Mouse (Mus musculus) neural tube, embryonic 13.5 days (tissue): Measurements from ENCODE around the gene Pxdn. TPM values are rescaled to one million over a fixed set of nuclear protein-coding genes. Genes with fewer than 3 reads are reported as not detected.

Source experiments
- ATAC-seq: fragments of 200-750 bp; cut with Nextera tagmentation; 2 replicates; pipeline ENCODE4 v1.8.0; 2017; ENCODE audit warnings: low read depth, mild to moderate bottlenecking, moderate TSS enrichment, moderate library complexity
- H3K27ac ChIP-seq: fragments of 300-500 bp; sonication (generic); replicated peaks from 2 replicates; pipeline ENCODE4 v1.5.1; 2015; ENCODE audit warnings: moderate library complexity, mild to moderate bottlenecking, inconsistent platforms
- H3K27me3 ChIP-seq: fragments of 300-500 bp; sonication (generic); 2 replicates; pipeline ENCODE4 v1.6.1; 2015; ENCODE audit warnings: mild to moderate bottlenecking, inconsistent platforms
- H3K36me3 ChIP-seq: fragments of 300-500 bp; sonication (generic); 2 replicates; pipeline ENCODE4 v1.6.1; 2015; ENCODE audit warnings: mild to moderate bottlenecking, inconsistent platforms
- H3K4me1 ChIP-seq: fragments of 300-500 bp; sonication (generic); replicated peaks from 2 replicates; pipeline ENCODE4 v1.6.1; 2015; ENCODE audit warnings: inconsistent platforms
- H3K4me2 ChIP-seq: fragments of 300-500 bp; sonication (generic); 2 replicates; pipeline ENCODE4 v1.6.1; 2015; ENCODE audit warnings: inconsistent platforms, mild to moderate bottlenecking, moderate library complexity
- H3K4me3 ChIP-seq: fragments of 300-500 bp; sonication (generic); 2 replicates; pipeline ENCODE4 v1.5.1; 2015; ENCODE audit warnings: mild to moderate bottlenecking, inconsistent platforms
- H3K9ac ChIP-seq: fragments of 300-500 bp; sonication (generic); 2 replicates; pipeline ENCODE4 v1.6.1; 2015; ENCODE audit warnings: moderate library complexity, mild to moderate bottlenecking, inconsistent platforms
- H3K9me3 ChIP-seq: fragments of 300-500 bp; sonication (generic); 2 replicates; pipeline ENCODE4 v1.6.1; 2016; ENCODE audit warnings: inconsistent platforms
- WGBS: fragments of 180-500 bp; shearing (Covaris S2); methylation state at CpG from one replicate; pipeline ENCODE4 v1.1.7; 2015; 5-methylcytosine and 5-hydroxymethylcytosine counted together
- polyA plus RNA-seq: library from polyadenylated mRNA; unstranded; fragments of >200 nt; fragmentation: Nextera tagmentation; extraction: Ambion mirVana; gene quantifications from 2 replicates; pipeline ENCODE4 v1.2.1, GENCODE M21; 2015

The Pxdn gene
- polyA plus RNA-seq, 1 experiment from 2014 or later: 48.8 TPM

DNA sequence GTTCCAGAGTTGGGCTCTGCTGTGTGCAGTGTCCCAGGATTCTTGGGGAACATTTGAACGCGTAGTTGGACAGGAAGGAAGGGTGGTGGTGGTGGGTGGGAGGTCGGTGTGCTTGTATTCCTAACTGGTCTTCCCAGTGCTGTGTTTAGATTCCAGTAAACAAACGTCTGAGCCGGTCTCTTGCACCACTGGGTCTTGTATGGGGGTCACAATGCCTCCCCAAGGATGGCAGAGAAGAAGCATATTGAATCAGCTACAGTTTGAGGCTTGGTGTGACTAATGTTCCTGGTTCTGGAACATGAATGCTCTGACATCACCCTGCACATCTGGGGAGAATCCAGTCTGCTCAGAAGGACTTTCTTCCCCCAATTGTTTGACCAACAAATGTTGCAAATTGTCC, 93.2 kb downstream of the Pxdn start:
- WGBS: 89% methylated on average over 5 of the region's 5 CpGs
- ATAC-seq: no peak
- no peak overlapping the region for H3K4me2 ChIP-seq

DNA sequence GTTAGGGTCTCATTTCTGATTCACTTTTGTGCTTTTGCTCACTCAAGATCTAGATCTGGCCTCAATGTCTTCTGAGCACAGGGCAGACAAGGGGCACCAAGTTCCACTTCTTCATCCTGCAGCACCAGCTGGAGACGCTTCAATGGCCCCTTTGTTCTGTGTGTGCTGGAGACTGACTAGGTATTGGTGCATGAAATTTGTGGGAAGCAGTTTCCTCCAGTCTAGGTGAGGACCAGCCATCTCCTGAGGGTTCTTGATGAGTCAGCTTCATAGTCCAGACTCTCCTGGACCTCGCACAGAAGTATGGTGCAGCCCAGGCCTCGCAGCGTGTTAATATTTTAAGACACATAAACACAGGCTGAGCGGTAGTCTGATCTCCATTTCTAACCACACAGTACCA, 97.3 kb downstream of the Pxdn start:
- H3K4me3 ChIP-seq: no peak overlapping the region
- no peak overlapping the region for H3K27ac ChIP-seq
- H3K27me3 ChIP-seq: no peaks in the 10 kb centered on the region
- 85% methylated on average over 5 of the region's 5 CpGs for WGBS
- no peak overlapping the region for H3K4me2 ChIP-seq
- no peak for ATAC-seq
- H3K9ac ChIP-seq: no peak overlapping the region
- H3K9me3 ChIP-seq: no peaks in the 10 kb centered on the region
- peaks cover 24% of the 10 kb centered on the region for H3K4me1 ChIP-seq
- no peaks in the 10 kb centered on the region for H3K36me3 ChIP-seq

More for the DNA sequence above, 93.2 kb downstream of the Pxdn start:
- Histone ChIP-seq H3K9me3 (no peaks in the 10 kb centered on the region), H3K9ac (no peak overlapping the region), H3K27me3 (no peaks in the 10 kb centered on the region), H3K36me3 (no peaks in the 10 kb centered on the region), H3K4me3 (no peak overlapping the region), H3K4me1 (peaks cover 3% of the 10 kb centered on the region), H3K27ac (no peak overlapping the region)

DNA sequence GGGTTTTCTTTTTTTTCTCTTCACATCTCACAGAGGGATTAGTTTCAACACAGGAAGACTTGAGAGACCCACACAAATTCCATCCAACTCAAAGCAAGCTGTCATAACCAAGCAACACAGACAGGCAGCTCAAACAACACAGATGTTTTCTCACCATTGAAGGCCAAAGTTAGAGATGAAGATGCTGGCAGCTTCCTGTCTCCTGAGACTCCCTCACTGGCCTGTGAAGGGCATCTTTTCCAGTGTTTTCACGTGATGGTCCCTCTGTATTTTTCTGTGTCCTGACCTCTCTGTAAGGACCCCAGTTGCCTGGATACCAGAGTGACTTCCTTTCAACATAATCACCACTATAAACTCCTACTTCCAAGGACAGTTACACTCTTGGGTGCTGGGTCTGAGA, 98.0 kb downstream of the Pxdn start:
- ATAC-seq: no peak
- 21% methylated on average over 1 of the region's 1 CpGs for WGBS
- Histone ChIP-seq H3K4me1 (peaks cover 30% of the 10 kb centered on the region), H3K36me3 (no peaks in the 10 kb centered on the region), H3K9ac (no peak overlapping the region), H3K4me3 (no peak overlapping the region), H3K27me3 (no peaks in the 10 kb centered on the region), H3K4me2 (no peak overlapping the region), H3K27ac (peak overlapping the region; percentile 74), H3K9me3 (no peaks in the 10 kb centered on the region)

DNA sequence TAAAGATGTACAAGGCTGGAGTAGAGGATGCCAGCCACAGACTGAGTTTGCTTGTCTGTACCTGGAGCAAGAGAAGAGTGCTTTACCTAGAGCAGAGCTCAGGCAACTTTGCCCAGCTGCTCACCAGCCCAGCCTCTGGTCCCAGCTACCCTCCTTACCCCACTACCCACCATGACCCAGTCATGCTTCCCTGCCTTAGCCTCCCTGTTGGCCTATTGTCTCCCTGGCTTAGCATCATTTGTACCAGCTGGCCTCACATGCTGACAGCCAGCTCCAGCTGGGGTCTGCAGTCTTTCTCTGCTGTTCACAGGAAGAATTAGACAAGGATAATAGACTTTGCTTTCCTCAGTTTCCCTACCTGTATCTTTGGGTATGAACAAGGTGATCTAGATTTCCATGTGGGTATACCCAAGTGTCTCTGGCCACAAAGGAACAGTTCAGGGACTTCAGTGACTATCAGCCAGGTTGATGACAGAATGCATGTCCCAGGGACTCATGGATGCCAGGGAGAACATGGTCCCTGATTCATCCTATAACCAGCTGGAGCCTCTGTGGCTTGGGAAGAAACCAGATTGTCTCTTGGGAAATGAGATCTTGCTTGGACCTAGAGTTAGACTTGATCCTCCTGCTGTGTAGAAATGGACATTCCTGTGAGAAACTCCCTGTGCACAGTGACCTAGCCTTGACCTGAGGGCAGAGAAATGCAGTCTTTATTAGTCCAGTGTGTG, 98.6 kb downstream of the Pxdn start:
- H3K9me3 ChIP-seq: no peaks in the 10 kb centered on the region
- no peak overlapping the region for H3K4me3 ChIP-seq
- no peaks in the 10 kb centered on the region for H3K27me3 ChIP-seq
- no peak overlapping the region for H3K9ac ChIP-seq
- H3K27ac ChIP-seq: peak overlapping the region; percentile 74
- peaks cover 30% of the 10 kb centered on the region for H3K4me1 ChIP-seq
- H3K4me2 ChIP-seq: no peak overlapping the region
- H3K36me3 ChIP-seq: no peaks in the 10 kb centered on the region
- ATAC-seq: no peak

DNA sequence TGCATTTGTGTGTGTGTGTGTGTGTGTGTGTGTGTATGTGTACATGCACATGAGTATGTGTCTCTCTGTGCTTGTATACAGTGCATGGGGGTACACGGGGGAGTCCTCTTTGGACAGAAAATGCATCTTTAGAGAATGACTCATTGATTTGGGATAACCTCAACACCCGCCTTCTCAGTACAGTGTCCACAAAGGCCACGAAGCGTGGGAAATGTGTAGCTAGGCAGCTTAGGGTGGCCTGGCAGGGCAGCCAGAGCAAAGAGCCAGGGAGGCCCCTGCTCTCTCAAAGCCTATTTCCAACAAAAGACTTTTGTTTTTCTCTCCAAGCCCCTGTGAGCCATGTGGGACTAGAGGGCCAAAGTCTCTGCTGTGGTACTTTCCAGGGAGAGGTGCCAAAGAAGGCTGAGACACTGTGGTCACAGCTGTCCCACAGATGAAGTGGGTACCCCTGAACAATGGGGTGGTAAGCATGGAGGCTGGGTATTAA, 99.2 kb downstream of the Pxdn start:
- H3K27ac ChIP-seq: peak overlapping the region; percentile 74
- no peaks in the 10 kb centered on the region for H3K9me3 ChIP-seq
- H3K4me1 ChIP-seq: peaks cover 30% of the 10 kb centered on the region
- no peak overlapping the region for H3K4me2 ChIP-seq
- no peak overlapping the region for H3K4me3 ChIP-seq
- no peaks in the 10 kb centered on the region for H3K27me3 ChIP-seq
- 48% methylated on average over 4 of the region's 4 CpGs for WGBS
- H3K9ac ChIP-seq: no peak overlapping the region
- ATAC-seq: peak; percentile 82
- H3K36me3 ChIP-seq: no peaks in the 10 kb centered on the region

DNA sequence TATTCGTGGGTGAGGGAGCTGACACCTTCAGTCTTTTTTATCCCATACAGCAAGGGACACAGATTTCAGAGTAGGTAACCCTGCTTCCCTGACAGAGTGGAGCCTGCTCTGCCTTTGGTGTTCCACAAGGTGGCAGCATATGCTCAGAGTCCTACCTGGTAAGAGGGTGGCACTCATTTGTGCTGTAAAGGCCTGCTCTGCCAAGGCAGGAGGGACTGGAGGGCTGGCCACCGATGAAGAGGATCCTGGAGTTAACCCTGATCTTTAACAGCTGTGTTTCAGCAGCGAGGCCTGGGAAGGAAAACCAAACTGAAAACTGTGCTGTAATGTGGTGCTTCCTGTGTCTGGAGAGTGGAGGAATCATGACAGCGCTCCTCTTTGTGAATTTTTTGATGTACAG, 102.2 kb downstream of the Pxdn start:
- peak; percentile 52; the same call in 1 of the 2 replicates for ATAC-seq
- Histone ChIP-seq H3K4me1 (peaks cover 30% of the 10 kb centered on the region), H3K27me3 (no peaks in the 10 kb centered on the region), H3K9me3 (no peaks in the 10 kb centered on the region), H3K27ac (no peak overlapping the region), H3K9ac (no peak overlapping the region), H3K36me3 (no peaks in the 10 kb centered on the region), H3K4me3 (no peak overlapping the region), H3K4me2 (no peak overlapping the region)
- 47% methylated on average over 4 of the region's 4 CpGs for WGBS

DNA sequence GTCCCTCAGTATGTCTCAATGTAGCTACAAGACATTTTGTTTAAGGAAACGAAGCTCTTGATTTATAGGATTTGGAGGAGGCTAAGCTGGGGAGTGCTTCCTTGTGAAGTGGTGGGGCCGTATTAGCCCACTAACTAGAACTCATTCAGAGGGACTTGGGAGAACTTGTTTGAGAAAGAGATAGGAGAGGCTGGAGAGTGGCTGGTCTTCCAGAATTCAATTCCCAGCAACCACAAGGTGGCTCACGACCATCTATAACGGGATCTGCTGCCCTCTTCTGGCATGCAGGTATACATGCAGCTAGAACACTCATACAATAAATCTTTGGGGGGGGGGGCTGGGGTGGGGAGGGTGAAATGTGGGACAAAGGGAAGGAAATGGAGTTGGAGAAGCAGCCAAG, 102.7 kb downstream of the Pxdn start:
- 26% methylated on average over 4 of the region's 4 CpGs for WGBS
- H3K4me3 ChIP-seq: no peak overlapping the region
- H3K4me1 ChIP-seq: peaks cover 30% of the 10 kb centered on the region
- no peak for ATAC-seq
- no peak overlapping the region for H3K9ac ChIP-seq
- no peaks in the 10 kb centered on the region for H3K36me3 ChIP-seq
- H3K27ac ChIP-seq: no peak overlapping the region
- no peak overlapping the region for H3K4me2 ChIP-seq
- H3K9me3 ChIP-seq: no peaks in the 10 kb centered on the region
- no peaks in the 10 kb centered on the region for H3K27me3 ChIP-seq

DNA sequence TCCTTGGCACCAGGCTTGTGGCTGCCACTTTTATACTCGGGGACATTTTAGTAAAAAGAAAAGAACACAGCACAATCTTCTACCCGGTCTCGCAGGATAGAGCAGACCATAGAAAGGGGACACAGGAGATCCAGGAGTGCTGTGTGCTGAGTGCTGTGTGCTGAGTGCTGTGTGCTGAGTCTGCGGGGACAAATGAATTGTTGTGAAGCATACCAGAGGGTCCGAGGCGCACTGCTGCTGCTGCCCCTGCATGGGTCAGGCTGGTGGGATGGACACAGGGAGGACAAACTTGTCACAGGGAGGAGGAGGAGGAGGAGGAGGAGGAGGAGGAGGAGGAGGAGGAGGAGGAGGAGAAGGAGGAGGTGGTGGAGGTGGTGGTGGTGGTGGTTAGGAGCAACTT, 111.4 kb downstream of the Pxdn start:
- H3K9me3 ChIP-seq: no peaks in the 10 kb centered on the region
- H3K27me3 ChIP-seq: no peaks in the 10 kb centered on the region
- no peak overlapping the region for H3K9ac ChIP-seq
- 82% methylated on average over 5 of the region's 6 CpGs for WGBS
- no peak overlapping the region for H3K27ac ChIP-seq
- H3K4me1 ChIP-seq: no peaks in the 10 kb centered on the region
- H3K4me2 ChIP-seq: no peak overlapping the region
- no peak for ATAC-seq
- no peaks in the 10 kb centered on the region for H3K36me3 ChIP-seq
- no peak overlapping the region for H3K4me3 ChIP-seq

DNA sequence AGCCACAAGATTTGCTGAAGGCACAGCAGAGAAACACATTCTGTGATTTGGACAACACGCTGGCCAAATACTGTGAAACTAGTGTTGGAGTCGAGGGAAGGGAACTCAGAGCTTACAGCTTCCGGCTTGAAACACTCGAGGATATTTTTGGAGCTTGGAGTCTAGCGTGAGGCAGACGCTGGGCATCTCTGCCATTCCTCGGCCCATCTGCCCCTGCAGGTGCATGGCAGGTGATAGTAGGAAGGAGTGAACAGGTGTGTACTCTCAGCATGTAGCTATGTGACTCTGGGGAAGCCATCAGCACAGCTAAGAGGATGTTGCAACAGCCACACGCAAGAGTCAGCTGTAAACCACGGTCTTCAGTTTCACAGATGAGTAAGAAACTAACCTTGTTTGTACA, 112.4 kb downstream of the Pxdn start:
- 81% methylated on average over 9 of the region's 9 CpGs for WGBS
- Histone ChIP-seq H3K9me3 (no peaks in the 10 kb centered on the region), H3K27me3 (no peaks in the 10 kb centered on the region), H3K36me3 (no peaks in the 10 kb centered on the region), H3K9ac (no peak overlapping the region), H3K4me3 (no peak overlapping the region), H3K27ac (no peak overlapping the region), H3K4me2 (no peak overlapping the region), H3K4me1 (no peaks in the 10 kb centered on the region)
- ATAC-seq: peak; percentile 53; the same call in 1 of the 2 replicates

DNA sequence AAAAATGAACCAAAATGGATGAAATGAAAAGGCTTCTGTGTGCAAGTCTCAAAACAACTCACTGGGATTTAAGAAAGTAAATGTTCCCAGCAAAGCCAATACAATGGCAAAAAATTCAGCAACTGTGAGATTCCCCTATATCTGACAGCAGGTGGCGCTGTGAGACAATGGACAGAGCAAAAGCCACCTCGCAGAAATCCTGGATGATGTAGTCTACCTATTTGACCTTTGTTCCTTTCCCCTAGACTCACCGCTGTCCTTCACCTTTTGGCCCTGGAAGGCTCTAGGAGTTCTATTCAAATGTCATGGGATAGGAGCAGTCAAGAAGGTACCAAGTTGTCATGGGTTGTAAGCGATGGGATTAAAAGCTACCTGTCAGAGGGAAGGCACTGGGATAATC, 112.8 kb downstream of the Pxdn start:
- Histone ChIP-seq H3K9ac (no peak overlapping the region), H3K4me3 (no peak overlapping the region), H3K27me3 (no peaks in the 10 kb centered on the region), H3K36me3 (no peaks in the 10 kb centered on the region), H3K27ac (no peak overlapping the region), H3K4me2 (no peak overlapping the region), H3K4me1 (no peaks in the 10 kb centered on the region), H3K9me3 (no peaks in the 10 kb centered on the region)
- ATAC-seq: peak; percentile 47; the same call in 1 of the 2 replicates
- 21% methylated on average over 4 of the region's 4 CpGs for WGBS

DNA sequence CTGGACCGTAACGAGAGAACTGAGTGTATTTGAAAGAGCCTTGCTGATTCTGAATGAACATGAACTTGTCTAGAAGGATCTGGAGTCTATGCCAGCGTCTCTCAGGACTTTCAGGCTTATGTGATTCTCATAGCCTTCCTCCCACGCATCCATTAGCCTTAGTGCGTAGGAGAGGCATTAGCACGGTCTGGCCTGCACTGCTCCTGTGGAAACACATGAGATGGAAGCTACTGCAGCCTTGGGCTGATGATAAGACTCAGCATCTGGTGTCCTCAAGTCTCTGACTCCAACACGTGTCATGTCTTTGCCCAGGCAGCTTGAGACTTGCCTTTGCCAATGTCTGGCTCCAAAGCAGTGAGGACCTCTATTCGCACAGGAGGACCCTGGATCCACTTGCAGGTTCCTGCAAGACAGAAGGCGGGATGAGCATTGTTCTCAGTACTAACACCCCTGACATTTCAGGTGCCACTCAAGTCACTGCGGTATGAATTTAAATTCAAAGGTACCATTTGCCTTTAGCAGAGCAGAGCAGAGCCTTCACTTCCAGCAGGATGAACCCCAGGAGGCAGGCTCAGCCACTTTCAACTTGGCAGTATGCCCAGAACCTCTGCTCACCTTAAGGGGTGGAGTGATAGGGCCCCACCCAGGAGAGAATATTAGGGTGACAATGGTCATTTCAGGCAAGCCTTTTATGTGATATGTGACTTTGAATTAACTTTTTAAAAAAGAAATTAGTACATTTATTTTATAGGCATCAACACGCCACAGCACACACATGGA, 117.5 kb downstream of the Pxdn start:
- Histone ChIP-seq H3K9me3 (no peaks in the 10 kb centered on the region), H3K4me1 (no peaks in the 10 kb centered on the region), H3K9ac (no peak overlapping the region), H3K27me3 (no peaks in the 10 kb centered on the region), H3K36me3 (no peaks in the 10 kb centered on the region), H3K4me3 (no peak overlapping the region), H3K27ac (no peak overlapping the region), H3K4me2 (no peak overlapping the region)
- WGBS: 92% methylated on average over 11 of the region's 11 CpGs
- ATAC-seq: no peak

DNA sequence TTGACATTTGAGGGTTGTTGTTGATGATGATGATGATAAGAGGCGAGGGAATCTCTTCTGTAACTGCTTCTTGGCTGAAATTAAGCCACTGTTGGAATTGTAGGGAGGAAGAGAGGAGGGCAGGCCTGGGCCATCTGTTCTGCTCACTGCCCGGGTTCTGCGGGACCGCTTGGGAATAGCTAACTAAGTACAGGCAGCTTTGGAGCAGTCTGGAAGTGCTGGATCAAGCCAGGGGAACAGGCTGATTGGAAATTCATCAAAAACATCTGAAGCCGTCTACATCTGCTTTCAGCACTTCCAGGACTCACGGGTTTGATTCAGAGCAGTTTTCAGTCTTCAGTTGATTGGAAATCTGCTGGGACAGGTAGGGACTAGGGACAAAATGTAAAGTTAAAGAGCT, 120.6 kb downstream of the Pxdn start:
- Histone ChIP-seq H3K36me3 (no peaks in the 10 kb centered on the region), H3K9me3 (no peaks in the 10 kb centered on the region), H3K4me1 (no peaks in the 10 kb centered on the region), H3K4me2 (no peak overlapping the region), H3K4me3 (no peak overlapping the region), H3K9ac (no peak overlapping the region), H3K27ac (no peak overlapping the region), H3K27me3 (no peaks in the 10 kb centered on the region)
- 79% methylated on average over 6 of the region's 6 CpGs for WGBS
- ATAC-seq: no peak
